21 mouse cellular contexts compared by ENCODE assay signal in genomic region chr9:29898406-29899054, GRCm38 (mm10).
A peak's percentile ranks its signal among the peaks of the same experiment; 100 is the strongest.
DNase-seq lines count a peak whose midpoint lies in the region; ATAC-seq and TF ChIP-seq lines count a peak whose summit lies in the region.
"Had no signal": no experiment of that assay in that cellular context is flagged by ENCODE, and none has a peak within 500 bp of the region (broad histone marks: within the 10 kb centered on the region; RNA-seq: fewer than 3 reads in every experiment).

No protein-coding gene starts in this region.

- H3K27me3 ChIP-seq in hindbrain, embryonic 15.5 days: no peaks in the 10 kb centered on the region
- H3K27me3 ChIP-seq in hindbrain, embryonic 12.5 days: no peaks in the 10 kb centered on the region
- H3K27me3 ChIP-seq in neural tube, embryonic 12.5 days (replicated peaks): no peaks in the 10 kb centered on the region
- H3K27me3 ChIP-seq in hindbrain, postnatal 0 days (ENCODE audit: insufficient read depth, low read length): no peaks in the 10 kb centered on the region
- no peaks in the 10 kb centered on the region for H3K27me3 ChIP-seq in neural tube, embryonic 15.5 days (replicated peaks)
- H3K27me3 ChIP-seq in liver, postnatal 0 days (ENCODE audit: insufficient read depth, low read length): no peaks in the 10 kb centered on the region
- H3K27me3 ChIP-seq: embryonic facial prominence, embryonic 13.5 days; forebrain, embryonic 13.5 days had no signal

- H3K4me2 ChIP-seq in hindbrain, embryonic 15.5 days: no peak overlapping the region
- H3K4me2 ChIP-seq in hindbrain, embryonic 12.5 days (replicated peaks): no peak overlapping the region
- no peak overlapping the region for H3K4me2 ChIP-seq in neural tube, embryonic 12.5 days (replicated peaks)
- no peak overlapping the region for H3K4me2 ChIP-seq in hindbrain, postnatal 0 days (ENCODE audit: low read depth, low read length)
- H3K4me2 ChIP-seq in neural tube, embryonic 15.5 days: no peak overlapping the region
- no peak overlapping the region for H3K4me2 ChIP-seq in liver, postnatal 0 days (ENCODE audit: low read depth, low read length)
- H3K4me2 ChIP-seq: embryonic facial prominence, embryonic 13.5 days; forebrain, embryonic 13.5 days had no signal

- no peak for TF ChIP-seq EP300 in liver, postnatal 0 days (IDR thresholded peaks at IDR 0.05; ENCODE audit: low read depth)

- peak overlapping the region; percentile 34 for H3K27ac ChIP-seq in hindbrain, embryonic 15.5 days (replicated peaks)
- no peak overlapping the region for H3K27ac ChIP-seq in hindbrain, embryonic 12.5 days
- no peak overlapping the region for H3K27ac ChIP-seq in neural tube, embryonic 12.5 days
- H3K27ac ChIP-seq in hindbrain, postnatal 0 days: no peak overlapping the region
- peak overlapping the region; percentile 67 for H3K27ac ChIP-seq in neural tube, embryonic 15.5 days (replicated peaks)
- H3K27ac ChIP-seq in liver, postnatal 0 days (ENCODE audit: low read depth): no peak overlapping the region
- H3K27ac ChIP-seq: embryonic facial prominence, embryonic 13.5 days; forebrain, embryonic 13.5 days; heart, embryonic 10.5 days had no signal

- no peak for TF ChIP-seq CTCF in hindbrain, postnatal 0 days (IDR thresholded peaks at IDR 0.05; ENCODE audit: low read depth)
- no peak for TF ChIP-seq CTCF in liver, postnatal 0 days (IDR thresholded peaks at IDR 0.05; ENCODE audit: low read depth)

- no peak overlapping the region for H3K9ac ChIP-seq in hindbrain, embryonic 15.5 days
- H3K9ac ChIP-seq in hindbrain, embryonic 12.5 days: no peak overlapping the region
- no peak overlapping the region for H3K9ac ChIP-seq in neural tube, embryonic 12.5 days
- H3K9ac ChIP-seq in hindbrain, postnatal 0 days (replicated peaks; ENCODE audit: low read length): no peak overlapping the region
- H3K9ac ChIP-seq in neural tube, embryonic 15.5 days (replicated peaks): no peak overlapping the region
- H3K9ac ChIP-seq in liver, postnatal 0 days (replicated peaks): no peak overlapping the region
- H3K9ac ChIP-seq: embryonic facial prominence, embryonic 13.5 days; forebrain, embryonic 13.5 days had no signal

- H3K4me3 ChIP-seq in hindbrain, embryonic 15.5 days: no peak overlapping the region
- H3K4me3 ChIP-seq in hindbrain, embryonic 12.5 days: no peak overlapping the region
- no peak overlapping the region for H3K4me3 ChIP-seq in neural tube, embryonic 12.5 days
- no peak overlapping the region for H3K4me3 ChIP-seq in hindbrain, postnatal 0 days (ENCODE audit: low read length)
- no peak overlapping the region for H3K4me3 ChIP-seq in neural tube, embryonic 15.5 days (replicated peaks)
- H3K4me3 ChIP-seq in liver, postnatal 0 days (ENCODE audit: low read depth, low read length): no peak overlapping the region
- H3K4me3 ChIP-seq: embryonic facial prominence, embryonic 13.5 days; forebrain, embryonic 13.5 days; heart, embryonic 10.5 days had no signal

- H3K9me3 ChIP-seq in hindbrain, embryonic 15.5 days: no peaks in the 10 kb centered on the region
- no peaks in the 10 kb centered on the region for H3K9me3 ChIP-seq in hindbrain, embryonic 12.5 days (replicated peaks)
- no peaks in the 10 kb centered on the region for H3K9me3 ChIP-seq in neural tube, embryonic 12.5 days
- H3K9me3 ChIP-seq in hindbrain, postnatal 0 days (ENCODE audit: low read length): no peaks in the 10 kb centered on the region; the same call in 1 of the 2 replicates
- H3K9me3 ChIP-seq in neural tube, embryonic 15.5 days (replicated peaks): no peaks in the 10 kb centered on the region
- no peaks in the 10 kb centered on the region for H3K9me3 ChIP-seq in liver, postnatal 0 days (ENCODE audit: low read length)
- H3K9me3 ChIP-seq: embryonic facial prominence, embryonic 13.5 days; forebrain, embryonic 13.5 days; heart, embryonic 10.5 days had no signal

- ATAC-seq in hindbrain, embryonic 15.5 days (ENCODE audit: low FRiP score, low read depth): 0 out of 2 replicates have a peak, but pooled peaks have one; percentile 3
- ATAC-seq in hindbrain, embryonic 12.5 days (ENCODE audit: low FRiP score): no peak
- ATAC-seq in neural tube, embryonic 12.5 days (ENCODE audit: low FRiP score, low read depth): peak; percentile 58; the same call in 1 of the 2 replicates
- ATAC-seq in hindbrain, postnatal 0 days: peak; percentile 38; the same call in 1 of the 2 replicates
- ATAC-seq in neural tube, embryonic 15.5 days (ENCODE audit: low FRiP score): peak; percentile 58
- ATAC-seq in liver, postnatal 0 days: no peak
- ATAC-seq: CD4-positive, CD25-positive, alpha-beta regulatory T cell, adult 4 months; forebrain, embryonic 13.5 days had no signal

- H3K4me1 ChIP-seq in hindbrain, embryonic 15.5 days (replicated peaks): peaks cover 18% of the 10 kb centered on the region
- H3K4me1 ChIP-seq in hindbrain, embryonic 12.5 days: peaks cover 5% of the 10 kb centered on the region; the same call in 1 of the 2 replicates
- no peaks in the 10 kb centered on the region; the same call in 1 of the 2 replicates for H3K4me1 ChIP-seq in neural tube, embryonic 12.5 days
- peaks cover 9% of the 10 kb centered on the region for H3K4me1 ChIP-seq in hindbrain, postnatal 0 days (ENCODE audit: insufficient read depth, low read length)
- H3K4me1 ChIP-seq in neural tube, embryonic 15.5 days: peaks cover 19% of the 10 kb centered on the region
- H3K4me1 ChIP-seq in liver, postnatal 0 days (ENCODE audit: insufficient read depth): no peaks in the 10 kb centered on the region
- H3K4me1 ChIP-seq: embryonic facial prominence, embryonic 13.5 days; heart, embryonic 10.5 days had no signal

- DNase-seq in neural tube, embryonic 10.5 days (ENCODE audit: extremely low spot score, low spot score): no peak
- peak; percentile 38 for DNase-seq in hindbrain, postnatal 0 days (ENCODE audit: low spot score)
- no peak for DNase-seq in B cell, adult 2 months
- DNase-seq in liver, postnatal 0 days: no peak
- DNase-seq: adrenal gland, adult 8-10 months; adrenal gland, postnatal 36 days; cerebellum, adult 11 months; cerebellum, adult 9-10 months; cerebellum, postnatal 25 days; gastrocnemius, postnatal 10 days; heart, adult 18-20 months; heart, postnatal 10 days had no signal

- H3K36me3 ChIP-seq in hindbrain, embryonic 15.5 days: no peaks in the 10 kb centered on the region
- no peaks in the 10 kb centered on the region for H3K36me3 ChIP-seq in hindbrain, embryonic 12.5 days
- H3K36me3 ChIP-seq in neural tube, embryonic 12.5 days: no peaks in the 10 kb centered on the region
- H3K36me3 ChIP-seq in hindbrain, postnatal 0 days (ENCODE audit: insufficient read depth, low read length): no peaks in the 10 kb centered on the region
- no peaks in the 10 kb centered on the region for H3K36me3 ChIP-seq in neural tube, embryonic 15.5 days
- H3K36me3 ChIP-seq in liver, postnatal 0 days (replicated peaks; ENCODE audit: insufficient read depth, low read length): no peaks in the 10 kb centered on the region
- H3K36me3 ChIP-seq: embryonic facial prominence, embryonic 13.5 days; G1E; heart, embryonic 10.5 days had no signal

- WGBS in hindbrain, embryonic 15.5 days: 53% methylated on average over 9 of the region's 9 CpGs
- 74% methylated on average over 9 of the region's 9 CpGs for WGBS in hindbrain, embryonic 12.5 days
- WGBS in neural tube, embryonic 12.5 days: 70% methylated on average over 9 of the region's 9 CpGs
- 55% methylated on average over 9 of the region's 9 CpGs for WGBS in hindbrain, postnatal 0 days
- 47% methylated on average over 9 of the region's 9 CpGs for WGBS in neural tube, embryonic 15.5 days
- 77% methylated on average over 9 of the region's 9 CpGs for WGBS in liver, postnatal 0 days (ENCODE audit: insufficient replicate concordance)

Comparison
In these comparisons a context has a peak if more than half of its experiments do, and no peak if none do; other contexts are left out.
1. ATAC-seq: peak in hindbrain, embryonic 15.5 days (single experiment), neural tube, embryonic 12.5 days (single experiment), hindbrain, postnatal 0 days (single experiment) and neural tube, embryonic 15.5 days (single experiment); none in hindbrain, embryonic 12.5 days (single experiment) and liver, postnatal 0 days (single experiment).
2. H3K27ac ChIP-seq: peak in hindbrain, embryonic 15.5 days (single experiment) and neural tube, embryonic 15.5 days (single experiment); none in hindbrain, embryonic 12.5 days (single experiment), neural tube, embryonic 12.5 days (single experiment), hindbrain, postnatal 0 days (single experiment) and liver, postnatal 0 days (single experiment).